Mouse (Mus musculus) neural tube, embryonic 13.5 days (tissue): ENCODE measurements around the gene Zc3h12d. TPM values are rescaled to one million over a fixed set of nuclear protein-coding genes. Genes with fewer than 3 reads are reported as not detected.

Experiments
- ATAC-seq: fragments of 200-750 bp; cut with Nextera tagmentation; 2 replicates; pipeline ENCODE4 v1.8.0; 2017; ENCODE audit warnings: low read depth, mild to moderate bottlenecking, moderate TSS enrichment, moderate library complexity
- H3K27ac ChIP-seq: fragments of 300-500 bp; sonication (generic); replicated peaks from 2 replicates; pipeline ENCODE4 v1.5.1; 2015; ENCODE audit warnings: moderate library complexity, mild to moderate bottlenecking, inconsistent platforms
- H3K27me3 ChIP-seq: fragments of 300-500 bp; sonication (generic); 2 replicates; pipeline ENCODE4 v1.6.1; 2015; ENCODE audit warnings: mild to moderate bottlenecking, inconsistent platforms
- H3K36me3 ChIP-seq: fragments of 300-500 bp; sonication (generic); 2 replicates; pipeline ENCODE4 v1.6.1; 2015; ENCODE audit warnings: mild to moderate bottlenecking, inconsistent platforms
- H3K4me1 ChIP-seq: fragments of 300-500 bp; sonication (generic); replicated peaks from 2 replicates; pipeline ENCODE4 v1.6.1; 2015; ENCODE audit warnings: inconsistent platforms
- H3K4me2 ChIP-seq: fragments of 300-500 bp; sonication (generic); 2 replicates; pipeline ENCODE4 v1.6.1; 2015; ENCODE audit warnings: inconsistent platforms, mild to moderate bottlenecking, moderate library complexity
- H3K4me3 ChIP-seq: fragments of 300-500 bp; sonication (generic); 2 replicates; pipeline ENCODE4 v1.5.1; 2015; ENCODE audit warnings: mild to moderate bottlenecking, inconsistent platforms
- H3K9ac ChIP-seq: fragments of 300-500 bp; sonication (generic); 2 replicates; pipeline ENCODE4 v1.6.1; 2015; ENCODE audit warnings: moderate library complexity, mild to moderate bottlenecking, inconsistent platforms
- H3K9me3 ChIP-seq: fragments of 300-500 bp; sonication (generic); 2 replicates; pipeline ENCODE4 v1.6.1; 2016; ENCODE audit warnings: inconsistent platforms
- WGBS: fragments of 180-500 bp; shearing (Covaris S2); methylation state at CpG from one replicate; pipeline ENCODE4 v1.1.7; 2015; 5-methylcytosine and 5-hydroxymethylcytosine counted together
- polyA plus RNA-seq: library from polyadenylated mRNA; unstranded; fragments of >200 nt; fragmentation: Nextera tagmentation; extraction: Ambion mirVana; gene quantifications from 2 replicates; pipeline ENCODE4 v1.2.1, GENCODE M21; 2015

Zc3h12d gene
- polyA plus RNA-seq = 0.10 and 0.11 TPM in 2 replicates

- WGBS = 4% methylated on average over 15 of the region's 15 CpGs
- Histone ChIP-seq H3K4me1 (peaks cover 9% of the 10 kb centered on the region), H3K27ac (no peak within 1 kb of the TSS), H3K9me3 (no peaks in the 10 kb centered on the region), H3K4me3 (peak within 1 kb of the TSS; percentile 14; the same call in 1 of the 2 replicates), H3K9ac (0 out of 2 replicates have a peak within 1 kb of the TSS, but pooled peaks have one; percentile 26), H3K36me3 (peaks cover 5% of the 10 kb centered on the region; the same call in 1 of the 2 replicates), H3K27me3 (no peaks in the 10 kb centered on the region; the same call in 1 of the 2 replicates), H3K4me2 (peak within 1 kb of the TSS; percentile 44)
- ATAC-seq = no peak
These were observed at the start of gene Zc3h12d for GRCm38 (mm10) chr10:7832171-7832676. TSS of gene Zc3h12d (plus strand) at chr10:7832470.

DNA sequence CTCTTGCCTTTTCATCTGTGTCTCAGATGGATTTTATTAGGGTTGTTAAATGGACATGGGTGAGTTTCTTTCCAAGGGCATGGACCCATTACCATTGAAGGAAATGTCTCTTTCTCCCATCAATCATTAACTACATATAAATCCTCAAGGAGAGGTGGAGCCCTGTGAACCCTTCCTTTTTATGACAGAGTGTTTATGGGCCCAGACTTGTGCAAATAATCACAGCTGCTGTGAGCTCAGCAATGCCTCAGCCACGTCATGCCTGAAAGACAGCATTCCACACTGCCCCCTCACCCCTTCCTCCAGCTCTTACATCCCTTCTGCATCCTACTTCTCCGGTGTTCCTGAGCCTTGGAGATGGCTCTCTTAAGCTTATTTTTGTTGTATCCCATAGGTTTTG, 45.0 kb upstream of the Zc3h12d start:
- Histone ChIP-seq H3K4me1 (peaks cover 9% of the 10 kb centered on the region), H3K27me3 (no peaks in the 10 kb centered on the region), H3K9ac (no peak overlapping the region), H3K27ac (no peak overlapping the region), H3K4me2 (no peak overlapping the region), H3K36me3 (peaks cover 15% of the 10 kb centered on the region), H3K9me3 (no peaks in the 10 kb centered on the region), H3K4me3 (no peak overlapping the region)
- 36% methylated on average over 2 of the region's 2 CpGs for WGBS
- ATAC-seq = no peak

DNA sequence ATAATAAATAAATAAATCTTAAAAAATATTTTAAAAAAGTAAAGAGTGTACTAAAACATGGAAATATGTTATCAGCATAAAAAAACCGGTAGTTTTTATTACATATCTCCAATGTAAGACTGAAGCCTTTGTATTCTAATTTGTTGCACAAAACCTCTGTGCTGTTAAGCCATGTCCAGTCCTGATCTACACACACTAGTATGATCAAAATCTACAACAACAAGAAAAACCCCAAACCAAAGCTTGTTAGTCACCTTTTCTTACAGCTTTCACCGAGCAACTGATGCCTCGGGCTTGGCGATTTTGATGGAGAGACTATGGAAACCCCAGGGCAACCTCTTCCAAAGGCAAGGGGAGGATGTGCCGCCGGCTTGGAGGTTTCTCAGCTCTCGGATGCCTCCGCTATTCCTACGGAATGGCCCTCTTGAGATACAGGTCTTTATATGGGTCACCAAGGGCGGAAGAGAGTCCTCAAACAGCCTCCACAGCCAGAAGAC, 40.0 kb upstream of the Zc3h12d start:
- Histone ChIP-seq H3K9ac (peak overlapping the region; percentile 87), H3K4me2 (peak overlapping the region; percentile 64), H3K9me3 (no peaks in the 10 kb centered on the region), H3K36me3 (peaks cover 27% of the 10 kb centered on the region), H3K27ac (peak overlapping the region; percentile 70), H3K4me3 (peak overlapping the region; percentile 88), H3K4me1 (peaks cover 28% of the 10 kb centered on the region), H3K27me3 (no peaks in the 10 kb centered on the region)
- ATAC-seq = peak; percentile 4
- 0% methylated on average over 10 of the region's 10 CpGs for WGBS

DNA sequence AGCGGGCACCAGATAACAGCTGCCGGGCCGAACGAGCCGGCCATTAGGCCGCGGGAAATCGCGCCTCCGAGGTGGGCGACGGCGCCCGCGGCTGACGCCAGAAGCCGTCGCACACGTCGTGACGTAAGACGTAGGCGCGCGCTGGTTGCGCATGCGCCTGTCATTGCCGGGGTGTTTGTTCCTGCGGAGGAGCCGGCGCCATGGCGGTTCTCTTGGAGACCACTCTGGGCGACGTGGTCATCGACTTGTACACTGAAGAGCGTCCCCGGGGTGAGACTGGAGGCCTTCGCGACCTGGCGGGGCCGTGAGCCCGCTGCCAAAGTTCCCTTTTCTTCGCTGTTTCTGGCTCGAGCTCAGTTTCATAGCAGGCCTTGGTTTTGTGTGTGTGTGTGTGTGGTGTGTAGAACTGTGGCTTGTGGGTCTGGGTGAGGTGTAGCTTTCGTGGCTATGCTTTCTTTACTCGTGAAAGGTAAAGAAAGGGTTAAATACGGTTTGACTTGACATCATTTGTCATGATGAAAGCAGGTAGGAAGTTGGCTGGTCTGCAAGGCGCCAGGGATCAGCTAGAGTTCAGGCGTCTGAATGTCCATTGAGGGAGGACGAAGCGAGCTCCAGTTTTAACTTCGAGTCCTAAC, 39.4 kb upstream of the Zc3h12d start, which contains the start of the genes Ginm1 and Ppil4:
Gene Ginm1, minus strand, starts transcription at position 74 of the 635 bp plus-strand sequence.
Gene Ppil4, plus strand, starts transcription at position 141 of the 635 bp plus-strand sequence.
- H3K4me1 ChIP-seq = peaks cover 28% of the 10 kb centered on the region
- H3K9ac ChIP-seq = peak within 1 kb of the TSS; percentile 87
- H3K36me3 ChIP-seq = peaks cover 33% of the 10 kb centered on the region
- peak within 1 kb of the TSS; percentile 94 for H3K4me2 ChIP-seq
- WGBS = under 1% methylated on average over 52 of the region's 52 CpGs
- no peaks in the 10 kb centered on the region for H3K27me3 ChIP-seq
- peak within 1 kb of the TSS; percentile 70 for H3K27ac ChIP-seq
- H3K4me3 ChIP-seq = peak within 1 kb of the TSS; percentile 88
- peak; percentile 95 for ATAC-seq
- H3K9me3 ChIP-seq = no peaks in the 10 kb centered on the region

- Histone ChIP-seq H3K9me3 (no peaks in the 10 kb centered on the region), H3K36me3 (peaks cover 90% of the 10 kb centered on the region), H3K4me3 (no peak overlapping the region), H3K4me1 (no peaks in the 10 kb centered on the region), H3K9ac (no peak overlapping the region), H3K27ac (no peak overlapping the region), H3K4me2 (no peak overlapping the region), H3K27me3 (no peaks in the 10 kb centered on the region)
- 94% methylated on average over 3 of the region's 3 CpGs for WGBS
- ATAC-seq = no peak
These were observed 31.0 kb upstream of the Zc3h12d start for GRCm38 (mm10) chr10:7801258-7801657.

- no peak overlapping the region for H3K27ac ChIP-seq
- no peaks in the 10 kb centered on the region for H3K4me1 ChIP-seq
- H3K9ac ChIP-seq = no peak overlapping the region
- H3K36me3 ChIP-seq = peaks cover 86% of the 10 kb centered on the region
- 92% methylated on average over 2 of the region's 2 CpGs for WGBS
- no peak for ATAC-seq
- H3K4me2 ChIP-seq = no peak overlapping the region
- H3K27me3 ChIP-seq = no peaks in the 10 kb centered on the region
- H3K9me3 ChIP-seq = no peaks in the 10 kb centered on the region
- H3K4me3 ChIP-seq = no peak overlapping the region
These were observed 29.6 kb upstream of the Zc3h12d start for GRCm38 (mm10) chr10:7802519-7803140.

- H3K4me1 ChIP-seq = no peaks in the 10 kb centered on the region
- no peak overlapping the region for H3K4me2 ChIP-seq
- 55% methylated on average over 2 of the region's 2 CpGs for WGBS
- no peaks in the 10 kb centered on the region for H3K27me3 ChIP-seq
- ATAC-seq = peak; percentile 27; the same call in 1 of the 2 replicates
- no peak overlapping the region for H3K9ac ChIP-seq
- H3K27ac ChIP-seq = no peak overlapping the region
- H3K4me3 ChIP-seq = no peak overlapping the region
- peaks cover 78% of the 10 kb centered on the region for H3K36me3 ChIP-seq
- H3K9me3 ChIP-seq = no peaks in the 10 kb centered on the region
These were observed 22.3 kb upstream of the Zc3h12d start for GRCm38 (mm10) chr10:7809937-7810336.

DNA sequence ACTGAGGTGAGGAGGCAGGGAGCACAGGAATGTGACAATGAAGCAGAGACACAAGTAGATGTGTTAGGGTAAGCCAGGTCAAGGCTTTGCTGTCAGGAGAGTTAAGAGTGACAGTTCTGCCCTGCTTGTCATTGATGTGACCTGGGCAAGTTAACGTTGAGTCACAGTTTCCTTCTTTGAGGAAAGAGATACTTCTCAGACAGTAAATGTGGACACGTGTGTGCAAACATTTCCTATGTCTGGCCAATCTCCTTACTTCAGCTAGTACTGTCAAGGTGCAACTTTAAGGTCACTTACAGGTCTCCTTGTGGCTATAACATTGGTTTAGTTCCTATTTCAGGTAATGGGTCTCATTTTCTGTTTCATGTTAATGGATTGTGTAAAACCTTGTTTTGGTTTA, 15.8 kb upstream of the Zc3h12d start:
- H3K36me3 ChIP-seq = peaks cover 80% of the 10 kb centered on the region
- H3K27me3 ChIP-seq = no peaks in the 10 kb centered on the region
- no peak overlapping the region for H3K27ac ChIP-seq
- H3K9ac ChIP-seq = no peak overlapping the region
- no peaks in the 10 kb centered on the region for H3K9me3 ChIP-seq
- 92% methylated on average over 2 of the region's 2 CpGs for WGBS
- no peak overlapping the region for H3K4me3 ChIP-seq
- H3K4me2 ChIP-seq = no peak overlapping the region
- ATAC-seq = no peak
- H3K4me1 ChIP-seq = no peaks in the 10 kb centered on the region

DNA sequence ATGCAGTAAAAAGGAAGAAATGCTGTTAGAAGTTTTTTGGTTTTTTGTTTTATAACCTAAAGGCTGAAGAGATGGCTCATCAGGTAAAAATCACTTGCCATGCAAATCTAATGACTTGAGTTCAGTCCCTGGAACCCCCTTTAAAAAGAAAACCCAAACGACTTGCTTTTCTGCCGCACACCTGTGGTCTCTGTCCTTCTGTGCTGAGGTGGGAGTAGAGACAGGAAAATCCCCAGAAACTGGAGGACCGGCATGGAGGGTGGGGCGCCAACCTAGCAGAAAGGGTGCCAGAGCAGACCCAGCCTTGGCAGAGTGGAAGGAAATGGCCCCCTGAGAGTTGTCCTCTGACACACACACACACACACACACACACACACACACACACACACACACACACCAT, 13.6 kb upstream of the Zc3h12d start:
- WGBS = 89% methylated on average over 4 of the region's 4 CpGs
- Histone ChIP-seq H3K4me1 (no peaks in the 10 kb centered on the region), H3K9me3 (no peaks in the 10 kb centered on the region), H3K9ac (no peak overlapping the region), H3K4me3 (no peak overlapping the region), H3K4me2 (no peak overlapping the region), H3K36me3 (peaks cover 77% of the 10 kb centered on the region), H3K27ac (no peak overlapping the region), H3K27me3 (no peaks in the 10 kb centered on the region)
- no peak for ATAC-seq

- Histone ChIP-seq H3K4me3 (no peak overlapping the region), H3K9me3 (no peaks in the 10 kb centered on the region), H3K4me2 (no peak overlapping the region), H3K9ac (no peak overlapping the region), H3K36me3 (peaks cover 77% of the 10 kb centered on the region), H3K27me3 (no peaks in the 10 kb centered on the region), H3K27ac (no peak overlapping the region), H3K4me1 (no peaks in the 10 kb centered on the region)
- WGBS = 94% methylated on average over 4 of the region's 4 CpGs
- no peak for ATAC-seq
These were observed 13.1 kb upstream of the Zc3h12d start for GRCm38 (mm10) chr10:7819156-7819555.

- 95% methylated on average over 4 of the region's 4 CpGs for WGBS
- Histone ChIP-seq H3K4me2 (no peak overlapping the region), H3K27ac (no peak overlapping the region), H3K9ac (no peak overlapping the region), H3K4me3 (no peak overlapping the region), H3K4me1 (no peaks in the 10 kb centered on the region), H3K36me3 (peaks cover 73% of the 10 kb centered on the region), H3K27me3 (no peaks in the 10 kb centered on the region), H3K9me3 (no peaks in the 10 kb centered on the region)
- no peak for ATAC-seq
These were observed 12.7 kb upstream of the Zc3h12d start for GRCm38 (mm10) chr10:7819603-7820002.

DNA sequence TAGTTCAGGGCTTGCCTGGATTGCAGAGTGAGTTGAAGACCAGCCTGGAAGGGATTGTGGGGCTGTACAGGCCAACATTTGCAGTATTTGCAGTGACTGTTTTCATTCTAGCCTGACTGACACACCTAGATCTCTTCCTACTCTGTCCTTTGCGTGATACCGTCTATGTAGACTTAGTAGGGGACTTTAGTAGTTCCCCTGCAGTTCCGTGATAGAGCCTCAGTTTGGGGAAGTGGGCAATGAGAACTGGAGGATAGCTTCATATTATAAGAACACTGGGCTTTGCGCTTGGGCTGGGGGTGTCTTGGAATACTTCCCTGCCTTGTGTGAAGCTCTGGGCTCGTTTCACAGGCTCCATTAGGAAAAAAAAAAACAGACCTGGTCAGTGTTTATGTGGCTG, 12.1 kb upstream of the Zc3h12d start:
- ATAC-seq = no peak
- H3K4me2 ChIP-seq = no peak overlapping the region
- no peak overlapping the region for H3K9ac ChIP-seq
- no peaks in the 10 kb centered on the region for H3K4me1 ChIP-seq
- no peak overlapping the region for H3K27ac ChIP-seq
- 91% methylated on average over 5 of the region's 5 CpGs for WGBS
- H3K27me3 ChIP-seq = no peaks in the 10 kb centered on the region
- no peak overlapping the region for H3K4me3 ChIP-seq
- H3K36me3 ChIP-seq = peaks cover 69% of the 10 kb centered on the region
- no peaks in the 10 kb centered on the region for H3K9me3 ChIP-seq
